Mouse (Mus musculus): ENCODE data around the gene Acbd7. TPM values are rescaled to one million over a fixed set of nuclear protein-coding genes. Genes with fewer than 3 reads are reported as not detected.

Acbd7 gene
- polyA plus RNA-seq, 1 experiment: not detected

- no peak for TF ChIP-seq GATA1 (IDR thresholded peaks at IDR 0.05; ENCODE audit: low read length)
- no peak for TF ChIP-seq TAL1 (IDR thresholded peaks at IDR 0.05; ENCODE audit: low read length)
- H3K4me3 ChIP-seq (replicated peaks): no peak overlapping the region
- H3K27me3 ChIP-seq (ENCODE audit: control insufficient read depth): no peaks in the 10 kb centered on the region
- peaks cover 72% of the 10 kb centered on the region for H3K36me3 ChIP-seq (ENCODE audit: control insufficient read depth)
- no peaks in the 10 kb centered on the region for H3K9me3 ChIP-seq (ENCODE audit: control insufficient read depth, low read length)
- peaks cover 18% of the 10 kb centered on the region for H3K4me1 ChIP-seq (ENCODE audit: control insufficient read depth)
Measured at GRCm38 (mm10) chr2:3327351-3327750, 8.6 kb upstream of the Acbd7 start.

GRCm38 (mm10) chr2:3331071-3331703, 4.8 kb upstream of the Acbd7 start:
- Histone ChIP-seq H3K36me3 (ENCODE audit: control insufficient read depth) (peaks cover 38% of the 10 kb centered on the region), H3K27me3 (ENCODE audit: control insufficient read depth) (no peaks in the 10 kb centered on the region), H3K9me3 (ENCODE audit: control insufficient read depth, low read length) (no peaks in the 10 kb centered on the region), H3K4me1 (ENCODE audit: control insufficient read depth) (peaks cover 37% of the 10 kb centered on the region), H3K4me3 (replicated peaks) (peak overlapping the region; percentile 81)
- no peak for TF ChIP-seq GATA1 (IDR thresholded peaks at IDR 0.05; ENCODE audit: low read length)
- TF ChIP-seq TAL1 (IDR thresholded peaks at IDR 0.05; ENCODE audit: low read length): no peak

- TF ChIP-seq GATA1 (IDR thresholded peaks at IDR 0.05; ENCODE audit: low read length) (no peak), TAL1 (IDR thresholded peaks at IDR 0.05; ENCODE audit: low read length) (no peak)
- H3K9me3 ChIP-seq (ENCODE audit: control insufficient read depth, low read length): no peaks in the 10 kb centered on the region
- H3K4me1 ChIP-seq (ENCODE audit: control insufficient read depth): peaks cover 39% of the 10 kb centered on the region
- H3K27me3 ChIP-seq (ENCODE audit: control insufficient read depth): no peaks in the 10 kb centered on the region
- H3K36me3 ChIP-seq (ENCODE audit: control insufficient read depth): peaks cover 31% of the 10 kb centered on the region
- peak overlapping the region; percentile 81 for H3K4me3 ChIP-seq (replicated peaks)
Measured at GRCm38 (mm10) chr2:3332056-3332455, 3.9 kb upstream of the Acbd7 start.

- peaks cover 26% of the 10 kb centered on the region for H3K36me3 ChIP-seq (ENCODE audit: control insufficient read depth)
- H3K9me3 ChIP-seq (ENCODE audit: control insufficient read depth, low read length): no peaks in the 10 kb centered on the region
- peak within 1 kb of the TSS; percentile 81 for H3K4me3 ChIP-seq (replicated peaks)
- no peak for TF ChIP-seq TAL1 (IDR thresholded peaks at IDR 0.05; ENCODE audit: low read length)
- TF ChIP-seq GATA1 (IDR thresholded peaks at IDR 0.05; ENCODE audit: low read length): no peak
- H3K4me1 ChIP-seq (ENCODE audit: control insufficient read depth): peaks cover 39% of the 10 kb centered on the region
- H3K27me3 ChIP-seq (ENCODE audit: control insufficient read depth): peaks cover under 1% of the 10 kb centered on the region
Measured at GRCm38 (mm10) chr2:3332484-3333242, 3.3 kb upstream of the Acbd7 start, which contains the start of gene Rpp38. TSS of gene Rpp38 (minus strand) at chr2:3332643.

- Histone ChIP-seq H3K27me3 (ENCODE audit: control insufficient read depth) (peaks cover 4% of the 10 kb centered on the region), H3K4me3 (replicated peaks) (no peak overlapping the region)
Measured at GRCm38 (mm10) chr2:3333761-3334160, 2.2 kb upstream of the Acbd7 start.

GRCm38 (mm10) chr2:3348422-3348821, 12.5 kb downstream of the Acbd7 start:
- no peaks in the 10 kb centered on the region for H3K36me3 ChIP-seq (ENCODE audit: control insufficient read depth)
- no peaks in the 10 kb centered on the region; the same call in 1 of the 2 replicates for H3K9me3 ChIP-seq (ENCODE audit: control insufficient read depth, low read length)
- H3K27me3 ChIP-seq (ENCODE audit: control insufficient read depth): peaks cover 6% of the 10 kb centered on the region; the same call in 1 of the 2 replicates
- no peaks in the 10 kb centered on the region for H3K4me1 ChIP-seq (ENCODE audit: control insufficient read depth)
- no peak overlapping the region for H3K4me3 ChIP-seq (replicated peaks)
- TF ChIP-seq TAL1 (IDR thresholded peaks at IDR 0.05; ENCODE audit: low read length) (no peak), GATA1 (IDR thresholded peaks at IDR 0.05; ENCODE audit: low read length) (no peak)

More at GRCm38 (mm10) chr2:3333761-3334160, 2.2 kb upstream of the Acbd7 start:
- Histone ChIP-seq H3K9me3 (ENCODE audit: control insufficient read depth, low read length) (no peaks in the 10 kb centered on the region), H3K4me1 (ENCODE audit: control insufficient read depth) (peaks cover 39% of the 10 kb centered on the region), H3K36me3 (ENCODE audit: control insufficient read depth) (peaks cover 16% of the 10 kb centered on the region)
- no peak for TF ChIP-seq GATA1 (IDR thresholded peaks at IDR 0.05; ENCODE audit: low read length)
- no peak for TF ChIP-seq TAL1 (IDR thresholded peaks at IDR 0.05; ENCODE audit: low read length)

- no peaks in the 10 kb centered on the region for H3K36me3 ChIP-seq (ENCODE audit: control insufficient read depth)
- H3K27me3 ChIP-seq (ENCODE audit: control insufficient read depth): peaks cover 3% of the 10 kb centered on the region; the same call in 1 of the 2 replicates
- no peak for TF ChIP-seq TAL1 (IDR thresholded peaks at IDR 0.05; ENCODE audit: low read length)
- no peak for TF ChIP-seq GATA1 (IDR thresholded peaks at IDR 0.05; ENCODE audit: low read length)
- H3K4me3 ChIP-seq (replicated peaks): no peak overlapping the region
- no peaks in the 10 kb centered on the region; the same call in 1 of the 2 replicates for H3K9me3 ChIP-seq (ENCODE audit: control insufficient read depth, low read length)
- H3K4me1 ChIP-seq (ENCODE audit: control insufficient read depth): no peaks in the 10 kb centered on the region
Measured at GRCm38 (mm10) chr2:3348919-3349318, 13.0 kb downstream of the Acbd7 start.

- no peaks in the 10 kb centered on the region for H3K27me3 ChIP-seq (ENCODE audit: control insufficient read depth)
- TF ChIP-seq TAL1 (IDR thresholded peaks at IDR 0.05; ENCODE audit: low read length) (no peak), GATA1 (IDR thresholded peaks at IDR 0.05; ENCODE audit: low read length) (no peak)
- no peaks in the 10 kb centered on the region for H3K36me3 ChIP-seq (ENCODE audit: control insufficient read depth)
- H3K4me3 ChIP-seq (replicated peaks): no peak overlapping the region
- no peaks in the 10 kb centered on the region for H3K4me1 ChIP-seq (ENCODE audit: control insufficient read depth)
- H3K9me3 ChIP-seq (ENCODE audit: control insufficient read depth, low read length): no peaks in the 10 kb centered on the region; the same call in 1 of the 2 replicates
Measured at GRCm38 (mm10) chr2:3353160-3353559, 17.2 kb downstream of the Acbd7 start.

GRCm38 (mm10) chr2:3355793-3356192, 19.8 kb downstream of the Acbd7 start:
- Histone ChIP-seq H3K36me3 (ENCODE audit: control insufficient read depth) (no peaks in the 10 kb centered on the region), H3K4me3 (replicated peaks) (no peak overlapping the region), H3K9me3 (ENCODE audit: control insufficient read depth, low read length) (no peaks in the 10 kb centered on the region; the same call in 1 of the 2 replicates), H3K4me1 (ENCODE audit: control insufficient read depth) (no peaks in the 10 kb centered on the region), H3K27me3 (ENCODE audit: control insufficient read depth) (no peaks in the 10 kb centered on the region)
- TF ChIP-seq GATA1 (IDR thresholded peaks at IDR 0.05; ENCODE audit: low read length): no peak
- no peak for TF ChIP-seq TAL1 (IDR thresholded peaks at IDR 0.05; ENCODE audit: low read length)
